Mouse (Mus musculus) megakaryocyte, adult 5-6 weeks (primary cell): ENCODE results near the gene Arhgap4. TPM values are rescaled to one million over a fixed set of nuclear protein-coding genes. Genes with fewer than 3 reads are reported as not detected.

Experiments
- ATAC-seq: 2 replicates; pipeline ENCODE4 v1.8.0; 2016; ENCODE audit warnings: mild to moderate bottlenecking, inconsistent platforms; ENCODE audit not compliant: poor library complexity, severe bottlenecking
- total RNA-seq, 2 experiments: library from RNA; stranded (forward) in 1 of 2; stranded (reverse) in 1 of 2; fragments of 153-499, 151-499 nt in 1 of 2; fragments of 221-1000, 200-1000 nt in 1 of 2; gene quantifications; 2 replicates each; pipeline versions ENCODE4 v1.2.3 to v1.2.4; 2015 to 2017

Arhgap4 gene
- total RNA-seq, 2 experiments from 2014 or later = 69.7 to 98.9 TPM

DNA sequence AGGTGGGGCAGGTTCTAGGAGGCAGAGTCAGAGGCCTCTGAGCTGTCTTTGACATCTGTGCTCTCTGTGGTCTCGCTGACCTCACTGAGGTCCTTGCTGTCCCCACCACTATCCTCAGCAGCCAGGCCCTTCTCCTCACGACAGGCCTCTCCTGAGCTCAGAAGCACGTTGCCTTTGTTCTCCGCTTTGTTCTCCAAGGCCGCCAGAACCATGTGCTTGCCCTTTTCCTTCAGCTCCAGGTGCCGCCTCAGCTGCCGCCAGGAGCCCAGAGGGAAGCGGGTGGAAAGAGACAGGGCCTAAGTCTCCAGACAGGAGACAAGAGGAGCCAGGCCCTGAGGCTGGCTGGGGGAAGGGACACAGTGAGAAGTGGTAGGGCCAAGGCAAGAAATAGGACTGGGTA is 4.7 kb downstream of the Arhgap4 start:
- ATAC-seq = no peak

DNA sequence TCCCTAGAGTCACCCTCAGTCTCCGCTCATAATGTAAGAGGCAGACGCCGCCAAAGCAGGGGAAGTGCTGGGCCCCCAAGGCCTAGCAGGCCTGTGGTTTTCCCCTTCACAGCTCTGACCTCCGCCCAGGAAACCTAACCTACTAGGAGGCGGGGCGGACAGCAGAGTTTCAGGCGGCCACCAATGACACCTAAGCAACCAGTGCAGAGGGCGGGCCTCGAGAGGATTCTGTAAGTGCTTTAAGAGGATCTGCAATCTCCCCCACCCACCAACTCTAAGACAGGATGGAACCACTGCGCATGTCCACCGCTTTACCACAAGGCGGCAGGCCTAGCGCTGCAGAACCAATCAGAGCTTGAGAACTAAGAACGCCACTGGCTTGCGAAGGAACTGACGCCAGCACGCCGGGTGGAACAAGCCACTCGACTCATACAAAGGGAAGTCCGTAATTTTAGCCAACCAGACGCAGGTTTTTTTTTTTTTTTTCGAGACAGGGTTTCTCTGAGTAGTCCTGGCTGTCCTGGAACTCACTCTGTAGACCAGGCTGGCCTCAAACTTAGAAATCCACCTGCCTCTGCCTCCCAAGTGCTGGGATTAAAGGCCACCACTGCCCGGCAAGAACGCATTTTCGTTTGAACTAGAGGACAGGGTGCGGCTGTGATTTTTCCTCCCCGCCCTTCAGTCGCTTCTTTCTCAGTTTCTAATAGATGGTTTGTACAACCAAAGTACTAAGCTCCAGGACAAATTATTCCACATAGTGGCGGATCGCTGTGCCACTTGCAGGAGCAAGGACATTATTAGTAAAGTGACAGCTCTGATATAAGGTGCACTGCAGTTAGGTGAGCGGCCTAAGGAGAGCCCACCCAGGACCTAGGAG is 6.6 kb downstream of the Arhgap4 start:
- peak; percentile 85 for ATAC-seq

DNA sequence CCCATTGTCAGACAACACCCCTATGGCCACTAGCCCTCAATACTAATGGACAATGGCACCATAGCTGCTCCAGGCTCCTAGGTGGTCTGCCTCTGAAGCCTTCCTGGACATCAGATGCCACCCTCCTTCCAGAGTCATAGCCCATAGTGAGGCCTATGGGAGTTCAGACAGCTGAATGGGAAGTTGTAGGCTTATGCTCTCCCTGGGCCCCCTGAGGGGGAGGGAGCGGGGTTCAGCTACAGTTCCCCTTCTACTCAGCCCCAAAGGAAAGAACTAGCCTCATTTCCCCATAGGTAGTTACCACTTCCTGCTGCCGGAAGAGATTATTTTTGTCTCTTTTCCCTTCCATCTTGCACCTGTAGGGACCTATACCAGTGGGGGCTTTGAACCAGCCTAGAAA is 10.1 kb downstream of the Arhgap4 start:
- ATAC-seq = peak; percentile 62

GRCm38 (mm10) chrX:73911156-73911555 is 10.5 kb downstream of the Arhgap4 start:
- peak; percentile 17 for ATAC-seq

- no peak for ATAC-seq
Observed at GRCm38 (mm10) chrX:73910451-73910850, 11.2 kb downstream of the Arhgap4 start.

GRCm38 (mm10) chrX:73910049-73910448 is 11.6 kb downstream of the Arhgap4 start:
- no peak for ATAC-seq

DNA sequence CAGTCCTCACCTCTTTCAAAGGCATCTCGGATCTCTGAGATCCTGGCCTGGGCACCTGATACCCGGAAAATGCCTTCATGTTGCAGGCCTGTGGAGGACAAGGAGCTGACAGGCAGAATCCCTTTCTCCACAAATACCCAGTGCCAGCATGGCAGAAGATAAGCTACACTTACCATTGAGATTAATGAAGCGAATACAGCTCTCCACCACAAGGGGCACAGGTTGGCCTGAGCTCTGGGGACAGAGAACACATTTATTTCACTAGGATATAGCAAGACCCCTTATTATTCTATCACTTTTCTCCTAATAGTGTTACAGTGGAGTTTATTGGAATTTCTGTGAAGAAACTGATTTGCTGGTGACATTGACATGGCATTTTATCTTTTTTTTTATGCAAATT is 23.7 kb downstream of the Arhgap4 start:
- ATAC-seq = no peak

DNA sequence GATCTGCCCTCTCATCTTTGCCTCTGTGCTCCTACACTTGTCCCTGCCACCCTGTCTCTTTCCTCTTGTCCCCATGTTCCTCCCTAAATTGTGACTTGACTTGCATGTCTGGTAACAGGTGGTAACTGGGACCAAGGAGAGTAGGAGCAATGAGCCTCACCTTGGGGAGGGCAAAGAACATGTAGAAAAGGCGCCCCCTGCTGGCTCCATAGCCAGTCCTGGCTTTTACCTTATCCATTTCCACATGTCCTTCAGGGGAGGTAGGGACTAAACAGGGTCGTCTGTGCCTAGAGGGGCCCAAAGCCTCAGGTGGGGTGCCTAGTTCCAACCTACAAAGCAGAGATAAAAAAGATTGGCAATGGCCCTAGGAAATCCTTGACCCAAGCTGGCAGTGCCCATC is 26.0 kb downstream of the Arhgap4 start, which contains the start of gene L1cam:
TSS of gene L1cam (minus strand) at position 387 of the 400 bp plus-strand sequence.
- no peak for ATAC-seq

DNA sequence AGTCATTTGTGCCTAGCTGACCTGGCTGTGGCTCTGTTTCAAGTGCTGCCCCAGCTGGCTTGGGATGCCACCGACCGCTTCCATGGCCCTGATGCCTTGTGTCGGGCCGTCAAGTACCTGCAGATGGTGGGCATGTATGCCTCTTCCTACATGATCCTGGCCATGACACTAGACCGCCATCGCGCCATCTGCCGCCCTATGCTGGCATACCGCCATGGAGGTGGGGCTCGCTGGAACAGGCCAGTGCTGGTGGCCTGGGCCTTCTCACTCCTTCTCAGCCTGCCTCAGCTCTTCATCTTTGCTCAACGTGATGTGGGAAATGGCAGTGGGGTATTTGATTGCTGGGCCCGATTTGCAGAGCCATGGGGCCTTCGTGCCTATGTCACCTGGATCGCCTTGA is 28.8 kb downstream of the Arhgap4 start:
- no peak for ATAC-seq

DNA sequence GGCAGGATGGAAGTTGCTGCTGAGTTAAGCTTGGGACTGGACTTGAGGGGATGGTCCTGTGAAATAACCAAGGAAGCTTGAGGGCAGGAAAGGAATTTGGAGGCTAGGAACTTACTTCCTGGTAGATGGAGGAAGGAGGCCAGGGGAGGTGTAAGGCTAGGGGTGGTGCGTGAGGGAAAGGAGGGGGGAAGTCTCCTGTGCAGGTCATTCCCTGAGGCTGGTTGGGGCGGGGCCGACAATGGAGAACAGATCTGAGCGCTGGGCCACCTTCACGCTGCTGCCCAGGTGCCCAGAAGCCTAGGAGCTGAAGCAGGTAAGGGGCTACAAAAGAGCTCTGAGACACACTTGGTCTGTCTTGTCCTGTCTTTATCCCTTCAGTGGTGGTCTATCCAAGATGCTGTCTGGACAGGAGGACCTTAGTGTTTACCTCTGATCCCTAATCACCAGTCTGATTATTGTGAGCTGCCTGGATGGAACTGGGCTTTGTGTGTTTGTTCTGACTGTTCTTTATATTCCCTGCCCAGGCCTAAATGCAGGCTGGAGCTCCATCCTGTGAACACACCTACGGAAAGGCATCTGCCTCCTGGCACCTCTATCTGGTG is 30.0 kb downstream of the Arhgap4 start, which contains the start of gene Avpr2:
TSS of gene Avpr2 (plus strand) at position 552 of the 602 bp plus-strand sequence.
- ATAC-seq = no peak

- no peak for ATAC-seq
Observed at GRCm38 (mm10) chrX:73881463-73881862, 40.2 kb downstream of the Arhgap4 start.

GRCm38 (mm10) chrX:73881036-73881427 is 40.6 kb downstream of the Arhgap4 start:
- no peak for ATAC-seq

GRCm38 (mm10) chrX:73880194-73881035 is 41.3 kb downstream of the Arhgap4 start:
- ATAC-seq = peak; percentile 85

DNA sequence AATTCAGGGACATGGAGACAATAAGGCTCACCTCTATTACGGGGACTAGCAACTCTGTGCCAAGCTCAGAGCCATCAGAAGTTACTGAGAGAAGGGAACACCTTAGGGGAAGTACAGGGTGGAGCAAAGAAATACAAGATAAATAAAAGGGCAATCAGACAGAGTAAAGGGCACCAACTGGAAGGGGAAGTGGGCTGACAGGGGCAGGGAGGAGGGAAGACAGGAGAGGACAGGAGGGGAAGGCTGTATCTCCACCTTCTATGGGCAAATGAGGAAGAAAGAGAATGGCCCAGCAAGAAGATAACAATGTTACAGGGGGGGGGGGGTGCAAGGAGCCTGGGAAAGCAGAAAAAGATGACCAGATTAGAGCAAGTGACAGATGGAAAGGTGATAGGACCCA is 44.7 kb downstream of the Arhgap4 start:
- peak; percentile 47 for ATAC-seq

DNA sequence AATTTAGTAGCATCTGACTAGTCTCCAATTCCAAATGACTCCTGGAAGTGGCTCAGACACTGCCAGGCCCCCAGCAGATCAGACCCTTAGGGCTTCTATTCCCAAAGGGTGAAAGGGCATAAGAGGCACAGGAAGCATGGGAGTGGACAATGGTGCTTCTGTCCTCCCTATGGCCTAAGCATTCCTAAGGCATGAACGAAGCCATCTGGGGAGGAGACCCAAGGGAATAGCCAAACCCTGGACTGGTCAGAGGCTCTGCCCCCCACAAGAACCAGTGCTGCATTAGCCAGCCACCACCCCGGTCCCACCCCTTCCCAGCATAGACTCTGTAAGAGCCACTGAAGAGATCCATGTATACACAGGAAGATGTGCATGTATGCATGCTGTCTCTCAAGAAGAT is 45.8 kb downstream of the Arhgap4 start:
- no peak for ATAC-seq

DNA sequence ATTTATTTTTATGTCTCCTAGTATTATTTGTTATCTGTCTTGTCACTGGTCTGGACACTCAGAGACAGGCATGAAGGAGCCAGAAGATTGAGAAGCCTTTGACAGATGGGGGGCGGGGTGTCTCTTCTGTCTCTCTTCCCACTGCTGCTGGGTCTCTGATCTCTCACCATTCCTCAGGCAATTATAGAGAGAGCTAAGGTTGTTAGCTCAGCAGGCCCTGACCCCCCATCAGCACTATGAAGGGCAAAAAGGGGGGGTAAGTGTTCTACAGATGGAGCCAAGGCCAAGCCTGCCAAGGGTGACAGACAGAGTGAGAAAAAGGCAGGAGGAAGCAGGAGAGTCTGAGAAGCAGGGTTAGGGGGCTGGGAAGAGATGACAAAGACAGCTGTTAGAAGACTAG is 49.7 kb downstream of the Arhgap4 start:
- no peak for ATAC-seq

DNA sequence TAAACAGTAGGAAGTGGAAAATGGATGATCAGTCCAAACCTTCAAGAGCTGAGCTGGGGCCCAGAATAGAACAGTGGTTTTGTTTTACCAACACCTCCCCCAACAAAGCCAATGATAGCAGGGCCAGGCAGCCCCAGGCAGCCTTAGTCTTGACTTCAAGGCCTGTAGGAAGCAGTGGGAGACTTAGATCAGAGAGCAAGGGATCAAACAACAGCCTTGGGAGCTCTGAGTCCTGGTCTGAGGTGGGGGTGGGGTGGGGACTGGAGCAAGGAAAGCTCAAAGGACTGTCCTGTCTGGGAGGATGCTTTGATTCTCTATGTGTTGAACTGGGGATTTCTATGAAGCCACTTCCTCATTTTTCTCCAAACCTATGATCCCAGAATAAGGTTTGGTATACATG is 50.2 kb downstream of the Arhgap4 start:
- no peak for ATAC-seq

- ATAC-seq = no peak
Observed at GRCm38 (mm10) chrX:73869334-73869733, 52.3 kb downstream of the Arhgap4 start.

DNA sequence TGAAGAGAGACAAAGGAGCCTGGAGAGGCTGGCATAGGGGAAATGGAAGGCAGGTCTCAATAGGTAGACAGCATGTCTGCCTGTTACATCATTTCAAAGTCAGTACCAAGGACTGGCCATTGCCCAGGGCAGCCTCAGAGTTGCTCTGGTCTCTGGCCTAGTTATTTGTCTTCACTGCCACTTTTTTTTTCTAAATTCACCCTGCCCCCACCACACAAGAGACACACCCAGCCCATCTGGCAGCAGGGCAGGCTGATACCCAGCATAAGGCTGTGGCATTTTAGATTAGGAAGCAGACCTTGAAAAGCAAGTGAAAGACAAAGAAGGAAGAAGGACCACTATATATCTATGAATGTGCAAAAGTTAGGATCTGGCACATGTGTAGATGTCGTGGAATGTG is 53.8 kb downstream of the Arhgap4 start:
- ATAC-seq = no peak

GRCm38 (mm10) chrX:73867256-73867655 is 54.4 kb downstream of the Arhgap4 start:
- ATAC-seq = no peak

GRCm38 (mm10) chrX:73864692-73865091 is 57.0 kb downstream of the Arhgap4 start:
- no peak for ATAC-seq
